Mouse (Mus musculus) forelimb bud, embryonic 11.5 days (tissue): ENCODE results near the gene Nomo1.

Experiments
- DNase-seq: peaks from one replicate; pipeline ENCODE4 v3.0.0-alpha.2; 2012; ENCODE audit warnings: low read depth, low spot score

Nomo1 gene

DNA sequence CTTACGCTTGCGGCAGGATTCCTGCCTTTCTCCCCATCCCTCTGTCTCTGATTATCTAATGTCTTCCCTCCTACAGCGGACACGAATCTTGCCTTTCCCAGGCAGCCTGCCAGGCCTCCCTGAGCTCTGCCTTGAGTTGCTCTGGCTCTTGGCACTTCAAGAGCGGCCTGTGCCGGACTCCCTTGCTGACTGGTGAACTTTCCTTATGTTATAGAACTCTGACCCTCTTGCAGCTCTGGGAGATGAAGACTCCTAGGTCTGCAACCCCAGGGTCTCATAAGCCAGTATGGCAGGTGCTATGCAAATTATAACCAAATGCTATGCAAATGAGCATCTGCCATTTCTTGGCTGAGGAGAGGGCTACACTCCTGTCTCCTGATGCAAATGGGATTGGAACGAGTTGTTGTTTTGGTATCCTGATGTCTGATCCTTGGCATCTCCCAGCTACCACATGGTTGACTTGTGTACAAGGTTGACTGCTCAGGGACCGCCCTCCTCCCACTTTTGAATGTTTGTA is 69.6 kb downstream of the Nomo1 start:
- DNase-seq = no peak

DNA sequence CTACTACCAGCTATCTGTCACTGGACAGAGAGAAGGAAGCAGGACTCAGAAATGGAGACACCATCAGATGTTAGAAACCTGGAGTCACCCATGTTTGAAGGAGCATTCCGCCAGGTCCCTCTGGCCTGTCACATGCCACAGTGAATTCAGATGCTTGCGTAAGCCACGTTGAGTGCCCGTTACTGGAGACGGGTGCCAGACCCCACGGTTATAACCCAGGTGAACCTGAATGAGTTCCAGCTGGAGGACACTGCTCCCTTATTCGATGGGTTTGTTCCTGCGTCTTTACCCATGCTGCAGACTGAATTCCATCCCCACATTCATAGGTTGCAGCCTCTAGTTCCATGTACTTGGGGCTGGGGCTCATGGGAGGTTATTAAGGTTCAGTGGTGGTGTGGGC is 70.3 kb downstream of the Nomo1 start:
- DNase-seq = no peak

DNA sequence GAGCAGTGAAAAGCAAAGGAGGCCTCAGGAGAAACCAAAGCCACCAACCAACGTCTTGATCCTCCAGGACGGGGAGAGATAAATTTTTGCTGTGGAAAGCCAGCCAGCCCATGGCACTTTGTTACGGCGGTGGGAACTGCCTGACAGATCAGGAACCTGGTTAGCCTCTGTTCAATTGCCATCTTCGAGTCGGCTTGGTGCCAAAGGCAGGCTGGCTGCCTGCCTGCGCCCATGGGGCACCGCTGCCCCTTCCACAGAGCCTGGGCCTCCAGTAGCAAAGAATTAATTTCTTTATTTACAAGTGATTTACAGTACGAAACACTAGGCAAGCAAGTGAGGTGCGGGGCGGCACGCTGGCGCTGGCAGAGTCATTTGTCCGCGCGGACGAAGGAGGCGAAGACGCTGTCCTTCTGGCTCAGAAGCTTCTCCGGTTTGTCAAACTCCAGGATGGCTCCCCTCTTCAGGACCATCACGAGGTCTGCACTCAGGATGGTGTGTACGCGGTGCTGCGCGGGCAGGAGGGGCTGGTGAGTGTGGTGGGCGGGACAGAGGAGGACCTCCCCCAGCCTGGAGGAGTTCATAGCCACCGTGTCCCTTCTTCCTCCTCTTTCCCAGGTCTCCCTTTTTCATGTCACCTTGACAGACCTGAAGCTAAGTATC is 70.9 kb downstream of the Nomo1 start:
- DNase-seq = no peak

DNA sequence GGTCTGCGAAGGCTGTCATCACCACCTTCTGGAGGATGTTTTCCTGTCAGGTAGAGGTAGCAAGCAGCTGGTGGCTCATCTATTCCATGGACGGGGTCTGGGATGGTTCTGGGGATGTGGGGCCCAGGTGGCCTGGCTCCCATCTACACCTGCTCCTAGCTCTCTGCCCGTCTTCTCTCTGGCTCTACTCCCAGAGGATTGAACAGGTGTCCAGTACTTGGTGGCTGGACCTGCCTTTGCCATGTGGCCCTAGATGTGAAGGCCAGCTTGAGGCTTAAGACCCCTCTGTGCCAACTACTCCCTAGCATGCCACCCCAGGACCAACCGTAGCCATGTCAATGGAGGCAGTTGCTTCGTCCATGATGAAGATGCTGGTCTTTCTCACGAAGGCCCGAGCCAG is 72.0 kb downstream of the Nomo1 start:
- DNase-seq = no peak

DNA sequence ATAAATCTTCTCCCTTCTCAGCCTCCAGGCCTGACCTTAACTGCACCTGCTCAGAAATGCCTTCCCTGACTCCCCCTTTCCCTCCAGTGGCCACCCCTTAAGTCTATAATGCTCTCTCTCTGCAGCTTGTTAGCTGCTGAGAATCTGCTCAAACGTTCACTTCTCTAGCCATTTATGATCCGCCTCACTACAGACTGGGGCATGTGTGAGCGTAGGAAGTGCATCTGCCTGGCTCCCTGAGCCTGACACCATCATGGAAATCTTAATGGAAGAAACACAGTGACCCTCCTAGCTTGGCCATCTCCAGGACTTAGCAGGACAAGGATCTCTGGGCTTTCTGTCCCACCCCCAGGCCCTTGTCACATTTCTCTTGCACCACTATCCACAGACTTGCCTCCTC is 76.6 kb downstream of the Nomo1 start:
- DNase-seq = no peak

DNA sequence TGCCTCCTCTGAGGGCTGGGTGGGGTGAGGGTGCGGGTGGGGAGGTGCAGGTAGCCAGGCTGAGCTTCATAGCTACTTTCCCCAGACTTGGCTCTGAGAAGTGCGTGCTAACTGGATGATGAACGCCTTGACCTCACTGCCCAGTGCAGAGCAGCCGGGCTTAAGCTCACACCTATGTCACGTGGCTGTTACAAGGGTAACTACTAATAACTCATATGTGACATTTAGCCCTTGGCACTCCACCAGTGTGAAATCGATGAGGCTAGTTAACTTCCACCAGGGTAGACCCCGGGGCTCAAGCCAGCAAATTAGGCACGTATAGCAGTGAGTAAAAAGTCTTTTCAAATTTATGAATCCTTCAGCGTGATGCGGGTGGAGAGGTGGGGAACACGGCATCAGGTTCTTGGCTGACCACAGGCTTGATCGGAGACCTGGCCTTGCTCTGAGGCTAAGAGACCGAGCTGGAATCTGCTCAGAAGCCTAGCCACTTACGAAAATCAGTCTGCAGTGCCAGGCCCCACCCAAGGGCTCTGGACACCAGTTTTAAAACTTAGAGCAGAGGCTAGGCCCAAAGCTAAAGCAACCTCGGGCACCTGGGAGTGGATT is 77.8 kb downstream of the Nomo1 start:
- DNase-seq = no peak

DNA sequence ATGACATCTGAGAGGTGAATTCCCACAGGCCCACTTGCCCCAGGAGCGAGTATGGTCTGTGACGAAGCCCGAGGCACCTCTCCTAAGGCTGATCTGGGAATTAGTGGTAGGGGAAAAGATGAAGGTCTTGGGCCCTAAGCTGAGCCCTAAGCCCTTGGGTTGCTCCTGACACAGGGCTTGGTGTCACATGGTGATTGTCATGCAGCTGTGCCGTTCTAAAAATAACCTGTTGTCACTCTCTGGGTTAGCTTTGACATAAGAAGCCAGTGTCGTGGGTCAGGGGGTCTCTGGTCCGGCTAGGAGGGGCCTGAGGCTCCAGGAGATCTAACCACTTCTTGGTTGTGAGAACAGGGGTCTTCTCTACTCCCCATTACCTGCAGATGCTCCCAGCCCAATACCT is 78.4 kb downstream of the Nomo1 start:
- DNase-seq = no peak

DNA sequence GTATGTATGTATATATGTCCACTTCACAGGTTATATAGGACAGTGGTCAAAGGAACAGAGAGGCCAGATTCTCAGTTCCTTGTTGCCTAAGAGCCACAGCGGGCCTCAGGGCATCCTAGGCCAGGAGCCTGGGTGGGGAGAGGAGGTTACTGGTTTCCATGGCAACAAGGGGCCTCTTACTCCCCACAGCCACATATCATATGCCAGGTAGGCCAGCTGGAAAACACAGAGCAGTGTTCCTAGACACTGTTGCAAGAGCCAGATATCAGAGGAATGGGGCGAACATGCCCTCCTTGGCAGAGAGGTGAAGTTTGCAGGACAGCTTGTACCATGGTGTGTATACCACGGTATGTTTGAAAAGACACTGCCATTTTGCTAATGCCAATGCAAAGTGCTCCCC is 79.9 kb downstream of the Nomo1 start:
- DNase-seq = peak; percentile 42

DNA sequence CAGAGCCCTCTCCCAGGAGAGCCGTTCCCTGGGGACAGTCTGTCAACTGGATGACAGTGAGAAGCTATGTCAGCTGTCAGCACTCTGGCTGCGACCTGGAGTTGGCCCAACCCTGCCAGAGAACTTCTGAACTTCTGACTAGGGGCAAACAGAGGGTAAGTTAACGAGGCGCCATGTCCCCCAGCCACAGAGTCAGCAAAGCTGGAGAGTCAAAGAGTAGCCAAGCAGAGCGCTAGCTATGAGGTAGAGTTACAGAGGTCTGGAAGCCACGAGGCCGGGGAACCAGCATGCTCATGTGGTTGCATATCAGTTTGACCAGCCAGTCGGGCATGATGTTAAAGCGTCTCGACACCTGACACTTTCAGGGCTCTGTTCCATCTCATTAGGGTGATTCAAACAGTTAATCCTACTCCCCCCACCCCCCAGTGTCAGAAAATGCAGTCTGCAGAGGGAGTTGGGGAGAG is 82.7 kb downstream of the Nomo1 start:
- DNase-seq = no peak

DNA sequence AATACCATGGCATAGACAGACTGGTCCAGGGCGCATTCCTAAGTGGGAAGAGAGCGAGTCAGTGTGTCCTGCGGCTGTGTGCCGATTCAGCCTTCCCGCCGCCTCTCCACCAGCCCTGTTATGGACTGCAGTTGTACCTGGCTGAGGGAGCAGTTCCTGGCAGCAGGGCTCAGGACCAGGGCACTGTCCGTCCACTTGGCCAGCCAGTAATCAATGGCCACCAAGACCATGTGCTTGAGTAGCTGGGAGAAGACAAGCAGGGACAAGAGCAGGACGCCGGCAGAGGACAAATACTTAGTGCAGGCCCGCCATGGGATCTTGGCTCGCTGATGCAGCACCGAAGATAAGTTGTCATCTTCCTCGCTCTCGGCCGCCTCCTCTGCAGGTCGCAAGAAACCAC is 83.5 kb downstream of the Nomo1 start:
- DNase-seq = no peak

DNA sequence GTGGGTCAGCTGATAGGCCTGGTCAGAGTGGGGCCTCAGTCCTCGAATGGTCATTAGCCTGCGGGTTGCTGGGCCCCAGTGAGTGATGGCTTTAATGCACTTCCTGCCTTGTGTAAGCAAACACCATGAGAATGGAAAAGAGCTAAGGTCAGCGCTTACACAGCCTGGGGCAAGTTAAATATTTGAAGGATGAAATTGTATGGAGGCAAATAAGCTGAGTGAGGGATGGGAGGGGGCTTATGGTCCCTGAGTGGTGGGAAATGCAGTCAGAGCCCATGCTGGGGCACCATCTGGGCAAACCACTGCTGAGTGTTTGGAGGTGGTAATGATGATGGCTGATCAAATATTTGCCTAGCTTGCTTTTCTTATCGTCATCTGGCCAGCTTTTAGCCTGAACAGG is 89.5 kb downstream of the Nomo1 start:
- DNase-seq = no peak

DNA sequence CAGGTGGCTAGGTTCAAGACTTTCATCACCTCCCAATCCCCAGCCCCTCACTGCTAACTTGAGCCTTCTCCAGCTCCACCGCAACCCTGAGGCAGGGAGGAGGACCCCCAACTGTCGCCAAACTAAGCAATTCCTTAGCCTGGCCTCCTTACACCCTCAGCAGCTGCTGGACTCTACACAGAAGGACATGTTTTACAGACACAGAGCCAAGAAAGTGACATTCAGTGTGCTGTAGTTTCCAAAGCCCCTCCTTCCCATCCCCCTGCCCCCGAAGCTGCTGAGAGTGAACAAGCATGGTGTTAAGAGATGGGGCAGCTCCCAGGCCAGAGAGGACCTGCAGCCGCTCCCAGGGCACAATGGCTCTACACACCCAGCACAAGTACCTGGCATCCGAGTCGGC is 91.0 kb downstream of the Nomo1 start:
- DNase-seq = no peak

DNA sequence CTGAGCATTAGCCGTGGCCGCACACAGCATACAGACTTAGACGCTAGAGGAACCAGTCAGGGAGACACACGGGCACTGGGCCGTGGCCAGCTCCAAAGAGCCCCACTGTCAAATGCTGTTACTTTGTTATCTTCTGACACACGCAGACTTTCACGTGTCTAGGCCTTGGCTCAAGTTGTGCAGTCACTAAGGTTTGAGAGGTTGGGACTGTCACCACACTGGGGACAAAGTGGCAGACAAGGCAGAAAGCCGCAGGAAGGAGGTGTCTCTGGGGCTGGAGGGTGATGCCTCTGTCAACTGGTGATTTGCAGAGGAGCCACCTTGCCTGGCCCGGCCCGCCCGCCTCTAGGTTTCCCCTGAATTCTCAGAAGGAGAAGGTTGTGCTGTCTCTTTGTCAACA is 91.8 kb downstream of the Nomo1 start:
- no peak for DNase-seq

DNA sequence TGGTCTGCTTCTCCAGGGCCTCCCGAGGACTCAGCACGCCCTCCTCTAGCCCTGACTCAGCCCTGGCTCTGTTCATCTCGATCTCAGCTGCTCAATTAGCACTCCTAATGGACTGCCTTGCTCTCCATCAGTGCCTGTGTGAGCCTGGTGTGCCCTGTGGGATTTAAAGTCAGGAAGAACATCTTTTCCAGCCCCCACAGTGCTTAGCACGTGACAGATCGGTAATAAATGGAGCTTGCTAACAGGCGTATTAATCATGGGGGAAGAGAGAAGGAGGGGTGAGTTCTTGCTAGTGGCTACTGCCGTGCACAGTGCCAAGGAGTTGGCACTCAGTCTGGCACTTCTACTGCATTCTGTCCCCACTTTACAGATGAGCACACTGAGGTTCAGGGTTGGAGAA is 94.7 kb downstream of the Nomo1 start:
- DNase-seq = no peak

DNA sequence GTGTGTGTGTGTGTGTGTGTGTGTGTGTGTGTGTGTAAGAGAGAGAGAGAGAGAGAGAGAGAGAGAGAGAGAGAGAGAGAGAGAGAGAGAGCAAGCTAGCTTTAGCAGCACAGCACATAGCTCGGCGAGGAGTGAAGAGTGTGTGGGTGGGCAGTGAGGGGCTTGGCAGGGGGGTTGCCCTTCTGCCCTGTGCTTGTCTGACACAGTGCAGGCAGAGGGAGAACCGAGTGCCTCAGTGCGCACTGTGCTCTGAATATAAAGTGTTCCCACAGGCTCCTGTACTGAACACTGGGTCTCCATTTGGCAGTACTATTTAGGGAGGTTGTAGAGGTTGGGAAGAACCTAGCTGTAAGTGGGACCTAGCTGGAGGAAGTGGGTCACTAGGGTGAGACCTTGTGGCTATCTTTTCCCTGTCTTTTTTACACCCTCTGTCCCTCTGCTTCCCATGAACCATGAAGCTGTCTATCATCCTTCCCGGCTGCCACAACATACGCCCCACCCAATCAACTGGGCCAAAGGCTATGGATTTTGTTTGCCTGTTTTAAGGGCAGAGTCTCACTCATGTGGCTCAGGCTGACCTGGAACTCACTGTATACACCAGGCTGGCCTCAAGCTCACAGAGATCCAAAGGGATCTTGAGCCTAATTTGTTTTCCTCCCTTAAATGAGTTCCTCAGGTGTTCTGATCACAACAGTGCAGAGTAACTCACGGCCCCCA is 96.1 kb downstream of the Nomo1 start:
- no peak for DNase-seq

DNA sequence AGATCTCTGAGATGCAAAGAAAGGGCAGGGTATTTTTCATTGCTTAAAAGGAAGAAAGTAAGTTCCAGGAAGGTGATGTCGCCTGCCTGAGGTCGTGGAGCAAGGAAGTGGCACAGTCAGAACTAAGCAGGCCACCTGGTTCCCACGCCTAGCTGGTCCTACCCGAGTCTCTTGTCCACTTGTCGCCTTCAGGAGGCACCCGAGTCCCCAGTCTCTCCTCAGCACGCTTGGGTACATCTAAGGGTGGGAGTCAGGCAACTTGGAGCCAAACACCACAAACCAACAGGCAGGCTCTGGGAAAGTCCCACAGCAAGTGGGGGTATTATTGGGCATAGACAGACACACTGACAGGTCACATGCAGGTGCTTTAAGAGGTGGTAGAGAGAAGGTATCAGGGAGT is 97.2 kb downstream of the Nomo1 start:
- no peak for DNase-seq

DNA sequence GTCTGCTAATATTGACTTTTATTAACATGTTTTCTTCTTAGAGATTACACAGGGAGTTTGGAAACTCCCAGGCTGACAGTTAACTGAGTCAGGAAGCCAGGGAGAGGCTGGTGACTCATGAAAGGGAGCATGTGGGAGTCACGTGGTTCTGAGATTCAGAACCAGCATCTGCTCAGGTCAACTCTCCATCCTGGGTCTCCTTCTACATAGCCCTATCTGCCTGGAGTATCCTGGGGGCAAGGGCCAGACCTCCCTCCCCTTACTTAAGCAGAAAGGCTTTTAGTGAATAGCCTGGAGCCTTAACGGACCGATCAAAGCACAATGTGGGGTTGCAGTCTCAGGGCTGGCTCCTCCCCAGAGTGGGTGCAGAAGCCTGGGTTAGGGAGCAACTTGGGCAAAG is 97.8 kb downstream of the Nomo1 start:
- DNase-seq = no peak

DNA sequence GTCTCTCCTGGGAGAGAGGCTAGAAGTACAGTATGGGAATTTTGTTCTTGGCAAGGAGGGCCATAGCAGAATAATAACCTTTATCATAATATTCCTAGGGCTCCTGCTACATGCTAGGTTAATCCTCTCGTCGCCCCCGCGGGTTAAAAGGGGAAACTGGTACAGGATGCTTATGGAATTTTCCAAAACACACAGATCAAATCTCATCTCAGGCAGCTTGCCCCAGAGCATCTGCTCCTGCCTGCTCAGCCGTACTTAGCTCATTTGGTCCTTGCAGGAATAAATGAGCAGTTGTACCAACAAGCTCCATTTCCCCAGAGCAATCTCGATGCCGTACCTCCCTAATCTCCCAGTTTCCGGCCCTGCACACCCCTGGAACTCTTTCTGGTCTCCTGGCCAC is 98.3 kb downstream of the Nomo1 start:
- no peak for DNase-seq

DNA sequence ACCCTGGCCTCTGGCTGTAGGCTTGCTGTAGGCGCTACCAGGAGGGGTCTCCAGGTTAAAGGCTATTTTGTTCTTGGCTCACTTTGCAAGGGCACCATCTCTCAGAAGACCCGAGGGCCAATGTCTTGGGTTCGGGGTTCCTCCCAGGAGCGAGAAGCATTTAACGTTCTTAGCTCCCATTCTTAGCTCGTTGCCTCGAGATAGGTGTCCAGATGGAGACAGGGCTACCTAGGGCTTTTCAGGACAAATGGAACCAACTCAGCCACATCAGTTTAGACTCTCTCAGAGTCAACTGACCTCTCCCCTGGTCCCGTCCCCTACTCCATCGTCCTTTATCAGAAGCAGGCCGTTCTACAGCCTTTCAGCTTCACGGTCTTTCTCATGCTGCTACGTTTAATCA is 98.7 kb downstream of the Nomo1 start:
- no peak for DNase-seq
